Mouse (Mus musculus) midbrain, embryonic 14.5 days (tissue): ENCODE data around the gene Gm42906. TPM values are rescaled to one million over a fixed set of nuclear protein-coding genes. Genes with fewer than 3 reads are reported as not detected.

Experiments used
- ATAC-seq: fragments of 200-750 bp; cut with Nextera tagmentation; 2 replicates; pipeline ENCODE4 v1.8.0; 2017; ENCODE audit warnings: moderate number of reproducible peaks, moderate library complexity; ENCODE audit not compliant: low FRiP score, low TSS enrichment
- DNase-seq: peaks from one replicate; pipeline ENCODE4 v3.0.0-alpha.2; 2015
- H3K27ac ChIP-seq: fragments of 300-500 bp; sonication (generic); replicated peaks from 2 replicates; pipeline ENCODE4 v1.5.1; 2014; ENCODE audit warnings: mild to moderate bottlenecking, low read depth, low read length, moderate library complexity
- H3K27me3 ChIP-seq: fragments of 300-500 bp; sonication (generic); 2 replicates; pipeline ENCODE4 v1.6.1; 2014; ENCODE audit warnings: low read length, control low read depth, mixed read lengths; ENCODE audit not compliant: control insufficient read depth, insufficient read depth
- H3K36me3 ChIP-seq: fragments of 300-500 bp; sonication (generic); 2 replicates; pipeline ENCODE4 v1.6.1; 2014; ENCODE audit warnings: low read length, control low read depth; ENCODE audit not compliant: control insufficient read depth, insufficient read depth
- H3K4me1 ChIP-seq: fragments of 300-500 bp; sonication (generic); 2 replicates; pipeline ENCODE4 v1.6.1; 2014; ENCODE audit warnings: mild to moderate bottlenecking, antibody characterized with exemption, low read length, control low read depth; ENCODE audit not compliant: control insufficient read depth, insufficient read depth
- H3K4me2 ChIP-seq: fragments of 300-500 bp; sonication (generic); 2 replicates; pipeline ENCODE4 v1.6.1; 2014; ENCODE audit warnings: mild to moderate bottlenecking, low read length, moderate library complexity
- H3K4me3 ChIP-seq: fragments of 300-500 bp; sonication (generic); replicated peaks from 2 replicates; pipeline ENCODE4 v1.5.1; 2014; ENCODE audit warnings: low read depth, low read length
- H3K9ac ChIP-seq: fragments of 300-500 bp; sonication (generic); replicated peaks from 2 replicates; pipeline ENCODE4 v1.6.1; 2014; ENCODE audit warnings: mild to moderate bottlenecking, low read length, moderate library complexity
- H3K9me3 ChIP-seq: fragments of 300-500 bp; sonication (generic); 2 replicates; pipeline ENCODE4 v1.6.1; 2016; ENCODE audit warnings: low read length, control low read depth, mixed read lengths; ENCODE audit not compliant: control insufficient read depth
- WGBS: fragments of 180-500 bp; shearing (Covaris S2); extraction: QIAGEN DNeasy Blood & Tissue Kit; methylation state at CpG from one replicate; pipeline ENCODE4 v1.1.7; 2014; 5-methylcytosine and 5-hydroxymethylcytosine counted together
- polyA plus RNA-seq: library from polyadenylated mRNA; unstranded; fragments of >200 nt; fragmentation: Nextera tagmentation; extraction: Ambion mirVana; gene quantifications from 2 replicates; pipeline ENCODE4 v1.2.1, GENCODE M21; 2014

Gene Gm42906
- polyA plus RNA-seq, 1 experiment from 2014 or later, result not detected

GRCm38 (mm10) chr5:151230427-151230826 is 197.5 kb downstream of the Gm42906 start:
- ATAC-seq, result no peak

GRCm38 (mm10) chr5:151228367-151229005 is 199.5 kb downstream of the Gm42906 start:
- Histone ChIP-seq H3K27ac (no peak overlapping the region), H3K4me2 (no peak overlapping the region), H3K9me3 (no peaks in the 10 kb centered on the region), H3K4me1 (no peaks in the 10 kb centered on the region), H3K9ac (no peak overlapping the region), H3K4me3 (no peak overlapping the region), H3K27me3 (peaks cover 8% of the 10 kb centered on the region; the same call in 1 of the 2 replicates), H3K36me3 (no peaks in the 10 kb centered on the region)
- DNase-seq (peak; percentile 66), ATAC-seq (no peak)
- 64% methylated on average over 13 of the region's 13 CpGs for WGBS

More at GRCm38 (mm10) chr5:151230427-151230826, 197.5 kb downstream of the Gm42906 start:
- H3K4me2 ChIP-seq, result no peak overlapping the region
- DNase-seq, result no peak
- H3K9me3 ChIP-seq, result no peaks in the 10 kb centered on the region
- no peaks in the 10 kb centered on the region for H3K4me1 ChIP-seq
- no peak overlapping the region for H3K27ac ChIP-seq
- 91% methylated on average over 4 of the region's 4 CpGs for WGBS
- H3K36me3 ChIP-seq, result no peaks in the 10 kb centered on the region
- no peak overlapping the region for H3K9ac ChIP-seq
- H3K27me3 ChIP-seq, result peaks cover 10% of the 10 kb centered on the region; the same call in 1 of the 2 replicates
- no peak overlapping the region for H3K4me3 ChIP-seq

- H3K4me2 ChIP-seq, result no peak overlapping the region
- no peaks in the 10 kb centered on the region for H3K36me3 ChIP-seq
- H3K27me3 ChIP-seq, result no peaks in the 10 kb centered on the region
- no peaks in the 10 kb centered on the region for H3K4me1 ChIP-seq
- no peak overlapping the region for H3K4me3 ChIP-seq
- H3K9me3 ChIP-seq, result no peaks in the 10 kb centered on the region
- H3K27ac ChIP-seq, result no peak overlapping the region
- H3K9ac ChIP-seq, result no peak overlapping the region
- WGBS, result 64% methylated on average over 4 of the region's 4 CpGs
- ATAC-seq, result no peak
- DNase-seq, result no peak
These were observed 204.1 kb downstream of the Gm42906 start for GRCm38 (mm10) chr5:151223696-151224366.

GRCm38 (mm10) chr5:151222791-151223190 is 205.2 kb downstream of the Gm42906 start:
- WGBS, result 90% methylated on average over 1 of the region's 1 CpGs
- no peaks in the 10 kb centered on the region for H3K27me3 ChIP-seq
- no peak overlapping the region for H3K27ac ChIP-seq
- no peak overlapping the region for H3K9ac ChIP-seq
- no peaks in the 10 kb centered on the region for H3K4me1 ChIP-seq
- DNase-seq, result no peak
- no peak overlapping the region for H3K4me3 ChIP-seq
- no peak for ATAC-seq
- H3K4me2 ChIP-seq, result no peak overlapping the region
- H3K36me3 ChIP-seq, result no peaks in the 10 kb centered on the region
- H3K9me3 ChIP-seq, result no peaks in the 10 kb centered on the region

GRCm38 (mm10) chr5:151218689-151219115 is 209.3 kb downstream of the Gm42906 start:
- no peaks in the 10 kb centered on the region for H3K9me3 ChIP-seq
- H3K36me3 ChIP-seq, result no peaks in the 10 kb centered on the region
- H3K4me2 ChIP-seq, result no peak overlapping the region
- ATAC-seq (no peak), DNase-seq (peak; percentile 46)
- no peak overlapping the region for H3K4me3 ChIP-seq
- H3K9ac ChIP-seq, result no peak overlapping the region
- 10% methylated on average over 6 of the region's 6 CpGs for WGBS
- no peaks in the 10 kb centered on the region for H3K4me1 ChIP-seq
- H3K27ac ChIP-seq, result no peak overlapping the region
- no peaks in the 10 kb centered on the region for H3K27me3 ChIP-seq

GRCm38 (mm10) chr5:151213097-151213496 is 214.9 kb downstream of the Gm42906 start:
- no peak overlapping the region for H3K4me2 ChIP-seq
- WGBS, result 86% methylated on average over 3 of the region's 3 CpGs
- no peak overlapping the region for H3K4me3 ChIP-seq
- H3K9me3 ChIP-seq, result no peaks in the 10 kb centered on the region
- no peak overlapping the region for H3K27ac ChIP-seq
- H3K4me1 ChIP-seq, result no peaks in the 10 kb centered on the region
- DNase-seq (no peak), ATAC-seq (no peak)
- no peaks in the 10 kb centered on the region for H3K36me3 ChIP-seq
- no peaks in the 10 kb centered on the region for H3K27me3 ChIP-seq
- H3K9ac ChIP-seq, result no peak overlapping the region

GRCm38 (mm10) chr5:151210869-151211268 is 217.1 kb downstream of the Gm42906 start:
- no peak for ATAC-seq
- Histone ChIP-seq H3K4me2 (no peak overlapping the region), H3K9me3 (no peaks in the 10 kb centered on the region), H3K4me3 (no peak overlapping the region), H3K36me3 (no peaks in the 10 kb centered on the region), H3K27ac (no peak overlapping the region), H3K27me3 (no peaks in the 10 kb centered on the region), H3K9ac (no peak overlapping the region), H3K4me1 (no peaks in the 10 kb centered on the region)
- DNase-seq, result no peak
- 98% methylated on average over 1 of the region's 1 CpGs for WGBS

- H3K4me3 ChIP-seq, result no peak overlapping the region
- H3K27me3 ChIP-seq, result no peaks in the 10 kb centered on the region
- H3K9ac ChIP-seq, result no peak overlapping the region
- H3K9me3 ChIP-seq, result no peaks in the 10 kb centered on the region
- WGBS, result 85% methylated on average over 2 of the region's 2 CpGs
- no peak for DNase-seq
- H3K27ac ChIP-seq, result no peak overlapping the region
- H3K4me2 ChIP-seq, result no peak overlapping the region
- no peak for ATAC-seq
- no peaks in the 10 kb centered on the region for H3K4me1 ChIP-seq
- H3K36me3 ChIP-seq, result no peaks in the 10 kb centered on the region
These were observed 217.9 kb downstream of the Gm42906 start for GRCm38 (mm10) chr5:151210060-151210459.

GRCm38 (mm10) chr5:151205017-151205416 is 222.9 kb downstream of the Gm42906 start:
- Histone ChIP-seq H3K9me3 (no peaks in the 10 kb centered on the region), H3K27ac (no peak overlapping the region), H3K4me2 (no peak overlapping the region), H3K27me3 (no peaks in the 10 kb centered on the region), H3K36me3 (no peaks in the 10 kb centered on the region), H3K9ac (no peak overlapping the region), H3K4me1 (no peaks in the 10 kb centered on the region), H3K4me3 (no peak overlapping the region)
- 93% methylated on average over 4 of the region's 4 CpGs for WGBS
- no peak for DNase-seq
- ATAC-seq, result no peak
